Mouse (Mus musculus) intestine, embryonic 15.5 days (tissue): ENCODE results near the gene Map3k3. TPM values are rescaled to one million over a fixed set of nuclear protein-coding genes. Genes with fewer than 3 reads are reported as not detected.

Experiments
- polyA plus RNA-seq: library from polyadenylated mRNA; unstranded; fragments of >200 nt; fragmentation: Nextera tagmentation; extraction: Ambion mirVana; gene quantifications from 2 replicates; pipeline ENCODE4 v1.2.1, GENCODE M21; 2015

Gene Map3k3
- polyA plus RNA-seq, 1 experiment from 2014 or later, result 14.2 TPM

Other genes starting within 250 kb of the Map3k3 start
- gene Cyb561, start 131.3 kb upstream of the Map3k3 start, polyA plus RNA-seq, result 44.0 and 45.5 TPM in 2 replicates
- gene Ace, start 116.7 kb upstream of the Map3k3 start, polyA plus RNA-seq, result 6.9 and 11.1 TPM in 2 replicates
- gene Ace3, start 89.9 kb upstream of the Map3k3 start, polyA plus RNA-seq, result not detected in 2 replicates
- gene Kcnh6, start 76.5 kb upstream of the Map3k3 start, polyA plus RNA-seq, result 2.2 and 2.5 TPM in 2 replicates
- gene Dcaf7, start 47.7 kb upstream of the Map3k3 start, polyA plus RNA-seq, result 51.6 and 52.3 TPM in 2 replicates
- gene Taco1, start 18.6 kb upstream of the Map3k3 start, polyA plus RNA-seq, result 12.0 and 14.0 TPM in 2 replicates
- gene Gm10840, start 76.2 kb downstream of the Map3k3 start, polyA plus RNA-seq, result not detected in 2 replicates
- gene Limd2, start 76.2 kb downstream of the Map3k3 start, polyA plus RNA-seq, result 94.0 and 108 TPM in 2 replicates
- 14.0 and 14.9 TPM in 2 replicates for gene Strada, start 117.6 kb downstream of the Map3k3 start, polyA plus RNA-seq
- 88.6 and 91.5 TPM in 2 replicates for gene Ccdc47, start 131.7 kb downstream of the Map3k3 start, polyA plus RNA-seq
- gene Ddx42, start 132.3 kb downstream of the Map3k3 start, polyA plus RNA-seq, result 58.1 and 62.9 TPM in 2 replicates
- gene Ftsj3, start 171.5 kb downstream of the Map3k3 start, polyA plus RNA-seq, result 52.5 and 56.3 TPM in 2 replicates
- 247 and 259 TPM in 2 replicates for gene Psmc5, start 171.5 kb downstream of the Map3k3 start, polyA plus RNA-seq
- gene Smarcd2, start 188.4 kb downstream of the Map3k3 start, polyA plus RNA-seq, result 60.6 and 61.5 TPM in 2 replicates
- 0.31 and 0.33 TPM in 2 replicates for gene Tcam1, start 192.1 kb downstream of the Map3k3 start, polyA plus RNA-seq
- not detected in 2 replicates for gene Gh, start 217.3 kb downstream of the Map3k3 start, polyA plus RNA-seq
- 2.9 and 3.0 TPM in 2 replicates for gene Cd79b, start 230.1 kb downstream of the Map3k3 start, polyA plus RNA-seq